Mouse (Mus musculus): ENCODE results near the gene Rnf11. TPM values are rescaled to one million over a fixed set of nuclear protein-coding genes. Genes with fewer than 3 reads are reported as not detected.

The Rnf11 gene
- polyA plus RNA-seq, 1 experiment from 2014 or later: 44.3 TPM

DNA sequence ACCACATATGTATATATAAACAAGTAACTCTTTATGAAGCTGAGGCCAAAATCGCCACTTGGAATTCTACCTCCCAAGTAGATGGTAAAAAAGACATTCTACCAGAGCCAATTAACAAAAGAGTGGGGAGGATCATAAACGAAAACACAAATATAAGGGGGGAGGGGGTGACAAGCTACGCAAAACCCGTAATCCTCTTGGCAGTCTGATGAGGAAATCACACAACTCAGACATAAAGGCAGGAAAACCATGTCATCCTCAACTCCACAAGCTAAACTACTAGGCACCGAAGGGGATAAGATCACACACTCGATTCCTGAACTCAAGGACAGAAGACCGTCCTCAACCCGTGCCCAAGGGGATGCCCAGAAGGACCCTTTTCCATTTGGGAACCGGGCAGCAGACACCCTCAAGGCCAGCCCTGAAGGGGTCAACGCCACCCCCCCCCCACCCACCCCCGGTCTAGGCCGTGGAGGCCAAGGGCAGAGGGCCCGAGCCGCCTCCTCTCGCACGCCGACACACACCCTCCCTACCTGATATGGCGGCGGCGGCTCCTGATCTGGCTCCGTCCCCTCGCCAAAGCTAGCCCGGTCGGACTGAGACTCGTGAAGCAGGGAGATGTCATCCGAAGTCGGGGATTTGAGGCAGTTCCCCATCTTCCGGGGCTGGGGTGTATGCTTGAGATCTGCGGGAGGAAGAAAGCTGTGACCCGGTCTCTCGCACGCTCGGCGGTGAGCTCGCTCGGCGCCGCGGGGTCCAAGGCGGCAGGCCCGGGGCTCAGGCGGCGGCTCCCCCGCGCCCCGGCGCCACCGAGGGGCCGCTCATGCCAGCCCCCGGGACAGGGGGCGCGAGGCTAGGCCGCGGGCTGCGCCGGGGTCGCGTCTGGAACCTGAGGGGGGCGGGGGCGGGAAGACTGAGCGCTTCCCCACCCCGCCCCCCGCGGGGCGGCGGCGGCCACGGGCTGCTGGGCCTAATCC lies 8.7 kb downstream of the Rnf11 start:
- ATAC-seq (ENCODE audit: insufficient number of reproducible peaks, insufficient read depth, low FRiP score, low TSS enrichment, low read depth): peak; percentile 66; the same call in 1 of the 2 replicates
- H3K4me1 ChIP-seq (replicated peaks): peaks cover 9% of the 10 kb centered on the region
- peak overlapping the region; percentile 91 for H3K4me3 ChIP-seq (replicated peaks)
- peak overlapping the region; percentile 97 for H3K9ac ChIP-seq (replicated peaks)
- H3K27me3 ChIP-seq: no peaks in the 10 kb centered on the region
- under 1% methylated on average over 64 of the region's 68 CpGs for WGBS
- H3K27ac ChIP-seq: peak overlapping the region; percentile 96
- H3K9me3 ChIP-seq: no peaks in the 10 kb centered on the region
- peak overlapping the region; percentile 75 for H3K4me2 ChIP-seq
- peaks cover 15% of the 10 kb centered on the region; the same call in 1 of the 2 replicates for H3K36me3 ChIP-seq

DNA sequence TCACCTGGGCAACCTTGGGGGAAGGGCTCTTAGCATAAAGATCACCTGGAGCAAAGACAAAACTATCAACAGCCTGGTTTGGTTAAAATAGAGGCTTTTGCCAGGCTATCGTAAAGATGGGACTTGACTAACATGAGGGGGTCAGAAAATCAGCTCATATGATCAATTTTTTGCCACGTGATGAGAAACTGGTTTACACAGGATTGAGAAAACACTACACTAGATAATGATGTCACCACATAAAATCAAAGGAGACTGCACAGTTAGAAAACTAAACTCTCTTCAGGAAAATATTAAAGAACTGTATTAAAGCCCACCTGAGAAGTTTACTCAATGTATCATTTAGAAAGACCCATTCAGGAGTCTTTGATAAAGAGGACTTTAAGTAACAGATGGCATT lies 9.4 kb downstream of the Rnf11 start:
- Histone ChIP-seq H3K9me3 (no peaks in the 10 kb centered on the region), H3K4me1 (replicated peaks) (peaks cover 12% of the 10 kb centered on the region), H3K36me3 (peaks cover 15% of the 10 kb centered on the region; the same call in 1 of the 2 replicates), H3K4me2 (peak overlapping the region; percentile 75), H3K9ac (replicated peaks) (no peak overlapping the region), H3K27ac (no peak overlapping the region), H3K4me3 (replicated peaks) (peak overlapping the region; percentile 91), H3K27me3 (no peaks in the 10 kb centered on the region)
- WGBS: 55% methylated on average over 2 of the region's 2 CpGs
- no peak for ATAC-seq (ENCODE audit: insufficient number of reproducible peaks, insufficient read depth, low FRiP score, low TSS enrichment, low read depth)

DNA sequence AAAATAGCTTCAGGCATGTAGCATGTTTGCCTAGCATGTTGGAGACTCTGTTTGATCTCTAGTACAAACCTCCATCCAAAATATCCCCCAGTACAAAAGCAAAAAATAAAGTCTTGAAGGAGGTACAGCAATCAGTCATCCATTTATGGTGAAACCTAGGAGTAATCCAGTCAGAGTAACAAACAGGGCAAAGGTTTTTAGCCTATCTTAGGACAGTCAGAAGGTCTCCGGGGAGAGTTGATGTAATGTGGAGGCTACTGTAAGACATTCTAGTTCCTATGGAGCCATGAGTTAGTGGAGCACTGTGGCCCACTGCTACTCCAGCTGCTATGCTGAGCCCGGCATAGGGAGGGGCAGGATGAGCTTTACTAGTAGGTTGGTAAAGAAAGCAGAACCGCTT lies 12.0 kb downstream of the Rnf11 start:
- no peak overlapping the region for H3K4me3 ChIP-seq (replicated peaks)
- no peaks in the 10 kb centered on the region for H3K27me3 ChIP-seq
- no peak overlapping the region for H3K27ac ChIP-seq
- 81% methylated on average over 3 of the region's 3 CpGs for WGBS
- no peak for ATAC-seq (ENCODE audit: insufficient number of reproducible peaks, insufficient read depth, low FRiP score, low TSS enrichment, low read depth)
- peaks cover 12% of the 10 kb centered on the region for H3K4me1 ChIP-seq (replicated peaks)
- H3K9me3 ChIP-seq: no peaks in the 10 kb centered on the region
- H3K36me3 ChIP-seq: peaks cover 15% of the 10 kb centered on the region; the same call in 1 of the 2 replicates
- no peak overlapping the region for H3K4me2 ChIP-seq
- no peak overlapping the region for H3K9ac ChIP-seq (replicated peaks)

DNA sequence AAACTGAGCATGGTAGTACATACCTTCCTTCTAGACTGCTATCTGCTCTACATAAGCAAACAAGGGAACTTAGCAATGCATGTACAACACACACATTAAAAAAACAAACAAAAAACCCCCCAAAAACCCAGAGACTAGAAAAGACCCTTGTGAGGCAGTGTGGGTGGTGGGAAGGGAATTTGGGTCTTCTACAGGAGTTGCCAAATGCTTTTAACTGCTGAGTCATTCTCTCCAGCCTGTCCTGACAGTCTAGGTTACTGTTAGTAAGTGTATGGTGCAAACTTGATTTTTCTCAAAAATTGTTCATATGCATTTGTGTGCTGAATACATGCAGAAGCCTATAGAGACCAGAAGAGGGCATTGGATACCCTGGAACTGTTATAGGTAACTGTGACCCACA lies 12.9 kb downstream of the Rnf11 start:
- ATAC-seq (ENCODE audit: insufficient number of reproducible peaks, insufficient read depth, low FRiP score, low TSS enrichment, low read depth): no peak
- H3K27ac ChIP-seq: no peak overlapping the region
- H3K27me3 ChIP-seq: no peaks in the 10 kb centered on the region

DNA sequence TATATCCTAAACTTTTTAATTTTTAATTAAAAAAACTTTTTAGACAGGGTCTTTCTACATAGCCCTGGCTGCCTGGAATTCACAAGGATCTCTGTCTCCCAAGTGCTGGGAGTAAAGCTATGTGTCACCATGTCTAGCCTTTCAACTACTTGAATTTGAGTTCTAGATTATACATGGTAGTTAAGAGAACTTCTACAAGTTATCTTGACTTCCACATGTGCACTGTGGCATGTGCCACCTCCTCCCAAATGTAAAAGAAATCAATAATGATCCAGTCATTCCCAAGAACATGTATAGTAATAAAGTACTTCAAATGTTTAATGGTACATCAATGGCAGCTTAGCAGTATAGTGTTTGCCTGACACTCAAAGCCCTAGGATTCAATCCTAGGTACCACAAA lies 16.8 kb downstream of the Rnf11 start:
- peaks cover 11% of the 10 kb centered on the region; the same call in 1 of the 2 replicates for H3K36me3 ChIP-seq
- no peak for ATAC-seq (ENCODE audit: insufficient number of reproducible peaks, insufficient read depth, low FRiP score, low TSS enrichment, low read depth)
- H3K4me3 ChIP-seq (replicated peaks): no peak overlapping the region
- H3K9me3 ChIP-seq: no peaks in the 10 kb centered on the region
- H3K4me2 ChIP-seq: no peak overlapping the region
- H3K9ac ChIP-seq (replicated peaks): no peak overlapping the region
- H3K27me3 ChIP-seq: no peaks in the 10 kb centered on the region
- H3K4me1 ChIP-seq (replicated peaks): peaks cover 4% of the 10 kb centered on the region; the same call in 1 of the 2 replicates
- no peak overlapping the region for H3K27ac ChIP-seq

More for the DNA sequence above, 12.9 kb downstream of the Rnf11 start:
- no peak overlapping the region for H3K9ac ChIP-seq (replicated peaks)
- H3K4me1 ChIP-seq (replicated peaks): peaks cover 12% of the 10 kb centered on the region
- H3K4me3 ChIP-seq (replicated peaks): no peak overlapping the region
- H3K9me3 ChIP-seq: no peaks in the 10 kb centered on the region
- peaks cover 15% of the 10 kb centered on the region; the same call in 1 of the 2 replicates for H3K36me3 ChIP-seq
- no peak overlapping the region for H3K4me2 ChIP-seq

DNA sequence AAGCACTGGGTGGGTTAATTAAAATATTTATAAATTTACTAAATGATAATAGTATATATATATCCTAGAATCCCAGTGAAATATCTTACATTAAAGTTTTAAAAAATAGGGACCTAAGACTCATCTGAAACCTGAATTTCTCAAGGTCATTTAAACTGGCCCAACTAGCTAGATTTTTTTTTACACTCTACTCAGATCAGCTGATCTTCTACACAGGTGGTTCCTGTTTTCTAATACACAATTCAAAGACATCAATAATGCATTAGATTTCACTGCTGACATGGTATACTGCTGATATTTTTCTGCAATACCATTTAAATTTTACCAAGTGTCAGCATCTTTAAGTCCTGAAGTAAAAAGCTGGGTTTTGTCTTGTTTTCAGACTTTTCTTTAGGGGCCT lies 20.6 kb downstream of the Rnf11 start:
- Histone ChIP-seq H3K27ac (no peak overlapping the region), H3K4me1 (replicated peaks) (peaks cover 14% of the 10 kb centered on the region), H3K36me3 (no peaks in the 10 kb centered on the region), H3K9ac (replicated peaks) (no peak overlapping the region), H3K4me2 (no peak overlapping the region), H3K27me3 (no peaks in the 10 kb centered on the region), H3K9me3 (no peaks in the 10 kb centered on the region), H3K4me3 (replicated peaks) (no peak overlapping the region)
- no peak for ATAC-seq (ENCODE audit: insufficient number of reproducible peaks, insufficient read depth, low FRiP score, low TSS enrichment, low read depth)

DNA sequence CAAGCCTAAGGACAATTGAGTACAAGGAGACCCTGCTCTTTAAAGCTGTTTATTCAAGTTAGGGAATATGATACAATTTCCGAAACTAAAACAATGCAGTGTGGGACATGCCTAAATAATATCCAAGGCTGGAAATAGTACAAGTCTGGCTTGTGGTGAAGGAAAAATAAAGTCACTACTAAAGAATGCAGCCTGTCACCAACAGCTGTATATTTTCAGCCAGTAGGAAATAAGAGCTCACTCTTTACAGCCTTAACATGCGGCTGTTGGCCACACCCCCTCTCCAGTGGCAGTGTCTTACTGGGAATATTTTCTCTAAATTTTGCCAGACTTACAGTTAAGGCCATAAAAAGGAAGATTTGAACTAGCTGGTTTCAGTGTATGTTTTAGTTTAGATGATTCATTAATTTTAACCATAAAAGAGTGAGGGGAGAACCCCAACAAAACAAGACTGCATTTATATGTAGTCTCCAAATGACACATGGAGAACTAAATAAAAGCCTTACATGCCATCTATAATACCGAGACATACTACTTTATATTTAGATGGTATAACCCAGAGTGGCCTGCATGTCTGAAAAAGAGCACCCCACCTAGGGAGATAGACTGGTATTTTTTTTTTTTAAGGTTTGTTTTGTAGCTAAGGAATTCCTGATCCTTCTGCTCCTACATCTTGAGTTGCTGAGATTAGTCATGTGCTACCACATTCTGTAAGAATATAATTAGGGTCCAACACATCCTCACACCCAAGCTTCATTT lies 23.9 kb downstream of the Rnf11 start:
- Histone ChIP-seq H3K4me3 (replicated peaks) (no peak overlapping the region), H3K4me2 (no peak overlapping the region), H3K27me3 (no peaks in the 10 kb centered on the region), H3K9ac (replicated peaks) (no peak overlapping the region), H3K9me3 (no peaks in the 10 kb centered on the region), H3K4me1 (replicated peaks) (peaks cover 14% of the 10 kb centered on the region), H3K36me3 (peaks cover 3% of the 10 kb centered on the region; the same call in 1 of the 2 replicates), H3K27ac (peak overlapping the region; percentile 59)
- ATAC-seq (ENCODE audit: insufficient number of reproducible peaks, insufficient read depth, low FRiP score, low TSS enrichment, low read depth): peak; percentile 88
- 54% methylated on average over 3 of the region's 3 CpGs for WGBS

DNA sequence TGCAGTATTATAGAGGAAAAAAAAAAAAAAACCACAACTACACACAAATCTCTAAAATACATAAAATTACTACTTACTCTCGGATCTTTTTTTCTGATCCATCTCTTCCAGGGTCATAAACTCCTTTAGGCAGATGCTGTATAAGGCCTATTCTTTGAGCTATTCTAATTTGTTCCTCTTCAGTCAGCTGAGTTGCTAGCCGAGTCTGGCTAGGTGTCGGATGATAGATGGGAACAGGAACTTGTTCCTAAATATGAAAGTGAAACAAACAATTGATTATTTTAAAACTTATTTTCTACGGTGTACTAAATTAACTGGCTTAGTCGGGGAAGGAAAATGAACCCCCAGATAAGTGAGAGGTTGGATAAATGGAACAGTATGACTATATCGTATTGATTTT lies 27.7 kb downstream of the Rnf11 start:
- H3K27me3 ChIP-seq: no peaks in the 10 kb centered on the region
- 88% methylated on average over 6 of the region's 6 CpGs for WGBS
- peaks cover 14% of the 10 kb centered on the region for H3K4me1 ChIP-seq (replicated peaks)
- no peak overlapping the region for H3K27ac ChIP-seq
- no peak overlapping the region for H3K4me3 ChIP-seq (replicated peaks)
- H3K9ac ChIP-seq (replicated peaks): no peak overlapping the region
- H3K36me3 ChIP-seq: peaks cover 21% of the 10 kb centered on the region
- no peak overlapping the region for H3K4me2 ChIP-seq
- H3K9me3 ChIP-seq: no peaks in the 10 kb centered on the region
- no peak for ATAC-seq (ENCODE audit: insufficient number of reproducible peaks, insufficient read depth, low FRiP score, low TSS enrichment, low read depth)

DNA sequence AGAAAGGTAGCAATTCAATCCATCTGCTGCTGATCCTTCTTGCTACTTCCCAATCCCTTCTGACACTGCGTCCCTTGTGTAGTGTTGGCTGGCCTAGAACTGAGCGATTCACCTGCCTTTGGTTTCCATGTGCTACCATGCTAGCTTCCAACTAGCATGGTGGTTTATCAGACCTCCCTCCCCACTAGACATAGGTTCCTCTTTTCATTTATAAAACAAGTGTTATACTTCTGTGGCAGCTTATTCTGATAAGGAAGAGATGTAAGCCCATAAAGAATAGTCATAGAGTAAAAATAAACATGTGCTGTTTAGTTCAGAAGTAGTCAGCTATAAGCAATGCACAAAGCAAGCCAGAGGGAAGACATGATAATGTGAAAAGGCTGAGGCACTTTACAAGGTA lies 36.0 kb downstream of the Rnf11 start:
- ATAC-seq (ENCODE audit: insufficient number of reproducible peaks, insufficient read depth, low FRiP score, low TSS enrichment, low read depth): no peak
- H3K4me1 ChIP-seq (replicated peaks): no peaks in the 10 kb centered on the region
- H3K27me3 ChIP-seq: no peaks in the 10 kb centered on the region
- H3K36me3 ChIP-seq: peaks cover 38% of the 10 kb centered on the region; the same call in 1 of the 2 replicates
- H3K9ac ChIP-seq (replicated peaks): no peak overlapping the region
- 96% methylated on average over 2 of the region's 2 CpGs for WGBS
- H3K9me3 ChIP-seq: no peaks in the 10 kb centered on the region
- H3K4me2 ChIP-seq: no peak overlapping the region
- H3K4me3 ChIP-seq (replicated peaks): no peak overlapping the region
- H3K27ac ChIP-seq: no peak overlapping the region

DNA sequence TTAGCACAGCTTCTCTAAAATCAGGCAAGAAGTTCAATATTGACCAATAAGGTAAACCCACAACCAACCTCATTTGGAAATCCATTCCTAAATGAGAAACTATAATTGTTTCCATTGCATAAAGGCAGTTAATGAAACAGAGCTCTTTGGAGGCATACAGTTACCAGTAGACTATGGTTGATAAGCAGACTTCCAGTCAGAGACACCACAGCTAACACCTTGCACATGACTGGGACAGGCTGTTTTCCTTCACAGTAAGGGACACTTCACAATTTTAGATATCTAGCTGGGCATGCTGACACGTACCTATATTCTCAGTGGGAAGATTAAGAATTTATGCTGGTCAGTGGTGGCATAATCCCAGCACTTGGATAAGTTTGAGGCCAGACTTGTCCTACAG lies 38.6 kb downstream of the Rnf11 start:
- H3K36me3 ChIP-seq: peaks cover 38% of the 10 kb centered on the region; the same call in 1 of the 2 replicates
- no peak overlapping the region for H3K4me3 ChIP-seq (replicated peaks)
- H3K9me3 ChIP-seq: no peaks in the 10 kb centered on the region
- no peak overlapping the region for H3K9ac ChIP-seq (replicated peaks)
- no peaks in the 10 kb centered on the region for H3K4me1 ChIP-seq (replicated peaks)
- 94% methylated on average over 1 of the region's 1 CpGs for WGBS
- no peaks in the 10 kb centered on the region for H3K27me3 ChIP-seq
- ATAC-seq (ENCODE audit: insufficient number of reproducible peaks, insufficient read depth, low FRiP score, low TSS enrichment, low read depth): no peak
- no peak overlapping the region for H3K4me2 ChIP-seq
- H3K27ac ChIP-seq: no peak overlapping the region

DNA sequence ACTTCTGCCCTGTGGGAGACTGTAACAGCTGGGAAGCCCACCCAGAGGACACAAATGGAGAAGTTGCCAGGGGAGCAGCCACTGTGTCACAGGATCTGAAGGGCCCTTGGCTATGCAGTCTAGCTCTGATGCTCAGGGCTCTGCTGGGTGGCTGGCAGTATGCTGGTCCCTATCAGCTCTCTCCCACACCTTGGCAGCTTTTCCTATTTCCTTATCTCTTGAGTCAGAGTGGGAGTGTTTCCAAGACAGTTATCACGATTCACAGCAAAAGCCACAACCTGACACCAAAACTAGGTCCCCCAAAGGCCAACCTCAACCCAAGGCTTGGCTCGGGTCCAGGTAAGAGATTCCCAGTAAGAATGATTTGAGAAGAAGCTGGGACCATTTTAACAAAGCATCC lies 39.1 kb downstream of the Rnf11 start:
- H3K27ac ChIP-seq: no peak overlapping the region
- H3K4me2 ChIP-seq: no peak overlapping the region

More for the DNA sequence above, 39.1 kb downstream of the Rnf11 start:
- ATAC-seq (ENCODE audit: insufficient number of reproducible peaks, insufficient read depth, low FRiP score, low TSS enrichment, low read depth): no peak
- Histone ChIP-seq H3K9me3 (no peaks in the 10 kb centered on the region), H3K27me3 (no peaks in the 10 kb centered on the region), H3K36me3 (peaks cover 37% of the 10 kb centered on the region; the same call in 1 of the 2 replicates), H3K4me3 (replicated peaks) (no peak overlapping the region), H3K9ac (replicated peaks) (no peak overlapping the region), H3K4me1 (replicated peaks) (peaks cover under 1% of the 10 kb centered on the region; the same call in 1 of the 2 replicates)
- WGBS: 88% methylated on average over 2 of the region's 2 CpGs

All from limb, embryonic 12.5 days (tissue).